Mouse (Mus musculus) stomach, embryonic 16.5 days (tissue): ENCODE data around the gene Ascc1. TPM values are rescaled to one million over a fixed set of nuclear protein-coding genes. Genes with fewer than 3 reads are reported as not detected.
"Not testable (repeated sequence)": the region's sequence is repeated elsewhere in the genome, so short reads cannot be mapped to it uniquely, and the experiment has no call there.

Source experiments
- ATAC-seq: fragments of 200-750 bp; cut with Nextera tagmentation; 2 replicates; pipeline ENCODE4 v1.8.0; 2017; ENCODE audit warnings: moderate number of reproducible peaks, moderate TSS enrichment; ENCODE audit not compliant: insufficient read depth, low FRiP score
- H3K27ac ChIP-seq: fragments of 300-500 bp; sonication (generic); 2 replicates; pipeline ENCODE4 v1.5.1; 2014; ENCODE audit warnings: low read length
- H3K27me3 ChIP-seq: fragments of 300-500 bp; sonication (generic); 2 replicates; pipeline ENCODE4 v1.6.1; 2014; ENCODE audit warnings: low read length, control low read depth, mixed read lengths; ENCODE audit not compliant: control insufficient read depth, insufficient read depth
- H3K36me3 ChIP-seq: fragments of 300-500 bp; sonication (generic); 2 replicates; pipeline ENCODE4 v1.6.1; 2014; ENCODE audit warnings: low read length; ENCODE audit not compliant: control insufficient read depth, insufficient read depth
- H3K4me1 ChIP-seq: fragments of 300-500 bp; sonication (generic); 2 replicates; pipeline ENCODE4 v1.6.1; 2014; ENCODE audit warnings: low read length, control low read depth, mixed read lengths; ENCODE audit not compliant: control insufficient read depth, insufficient read depth
- H3K4me2 ChIP-seq: fragments of 300-500 bp; sonication (generic); 2 replicates; pipeline ENCODE4 v1.6.1; 2014; ENCODE audit warnings: low read depth, low read length, mixed read lengths
- H3K4me3 ChIP-seq: fragments of 300-500 bp; sonication (generic); replicated peaks from 2 replicates; pipeline ENCODE4 v1.5.1; 2014; ENCODE audit warnings: mild to moderate bottlenecking, low read length
- H3K9ac ChIP-seq: fragments of 300-500 bp; sonication (generic); 2 replicates; pipeline ENCODE4 v1.6.1; 2014; ENCODE audit warnings: low read length
- H3K9me3 ChIP-seq: fragments of 300-500 bp; sonication (generic); replicated peaks from 2 replicates; pipeline ENCODE4 v1.6.1; 2016; ENCODE audit warnings: low read length, control low read depth; ENCODE audit not compliant: control insufficient read depth
- whole genome bisulfite sequencing: fragments of 180-500 bp; shearing (Covaris S2); extraction: QIAGEN DNeasy Blood & Tissue Kit; methylation state at CpG from one replicate; pipeline ENCODE4 v1.1.7; 2014; 5-methylcytosine and 5-hydroxymethylcytosine counted together
- polyA plus RNA-seq: library from polyadenylated mRNA; unstranded; fragments of >200 nt; fragmentation: Nextera tagmentation; extraction: Ambion mirVana; gene quantifications from 2 replicates; pipeline ENCODE4 v1.2.1, GENCODE M21; 2015

Ascc1 gene
- polyA plus RNA-seq, 1 experiment from 2014 or later = 45.2 TPM

DNA sequence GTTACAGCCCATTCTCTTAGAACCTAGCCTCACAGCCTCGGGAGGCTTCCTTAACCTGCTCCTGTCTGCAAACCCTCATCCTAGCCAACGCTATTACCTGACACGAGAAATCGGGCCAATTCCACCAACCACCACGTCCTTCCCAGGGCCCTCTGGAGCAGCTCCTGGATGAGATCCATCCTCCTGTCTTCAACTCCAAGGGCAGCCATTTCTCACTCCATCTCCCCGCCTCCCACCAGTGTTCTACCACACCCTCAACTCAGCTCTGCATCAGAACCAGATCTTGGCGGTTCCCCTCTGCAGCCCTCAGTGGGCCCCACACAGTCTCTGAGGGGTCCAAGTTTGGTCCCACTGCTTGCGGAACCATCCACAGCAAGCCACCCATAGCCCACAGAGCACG is 20.8 kb upstream of the Ascc1 start:
- peaks cover 4% of the 10 kb centered on the region; the same call in 1 of the 2 replicates for H3K36me3 ChIP-seq
- no peak overlapping the region for H3K9ac ChIP-seq
- H3K9me3 ChIP-seq = no peaks in the 10 kb centered on the region
- no peak overlapping the region for H3K4me2 ChIP-seq
- H3K27me3 ChIP-seq = no peaks in the 10 kb centered on the region
- peak overlapping the region; percentile 48; the same call in 1 of the 2 replicates for H3K27ac ChIP-seq
- H3K4me3 ChIP-seq = no peak overlapping the region
- H3K4me1 ChIP-seq = peaks cover 20% of the 10 kb centered on the region
- WGBS = 70% methylated on average over 9 of the region's 9 CpGs
- no peak for ATAC-seq

DNA sequence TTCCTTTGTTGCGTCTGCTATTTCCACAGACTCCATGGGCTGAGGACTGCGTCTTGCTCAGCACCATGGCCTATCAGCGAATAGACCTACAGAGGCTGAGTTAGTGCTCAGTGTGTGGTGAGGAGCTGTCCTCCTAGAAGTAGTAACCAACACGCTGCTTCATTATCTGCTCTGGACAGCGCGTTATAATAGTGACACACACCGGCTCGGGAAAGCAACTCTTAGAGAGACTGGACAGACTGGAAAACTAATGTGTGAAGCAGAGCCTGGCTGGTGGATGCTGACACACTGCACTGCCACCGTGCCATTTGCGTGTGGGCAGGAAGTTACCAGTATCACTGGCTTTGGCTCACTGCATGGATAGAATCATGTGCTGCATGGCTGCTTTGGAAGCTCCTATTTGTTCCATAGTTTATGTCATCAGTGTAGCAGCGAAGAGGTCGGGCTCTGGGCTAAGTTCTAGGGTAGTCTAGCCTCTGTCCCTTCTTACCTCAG is 20.2 kb upstream of the Ascc1 start:
- 0 out of 2 replicates have a peak overlapping the region, but pooled peaks have one; percentile 48 for H3K27ac ChIP-seq

DNA sequence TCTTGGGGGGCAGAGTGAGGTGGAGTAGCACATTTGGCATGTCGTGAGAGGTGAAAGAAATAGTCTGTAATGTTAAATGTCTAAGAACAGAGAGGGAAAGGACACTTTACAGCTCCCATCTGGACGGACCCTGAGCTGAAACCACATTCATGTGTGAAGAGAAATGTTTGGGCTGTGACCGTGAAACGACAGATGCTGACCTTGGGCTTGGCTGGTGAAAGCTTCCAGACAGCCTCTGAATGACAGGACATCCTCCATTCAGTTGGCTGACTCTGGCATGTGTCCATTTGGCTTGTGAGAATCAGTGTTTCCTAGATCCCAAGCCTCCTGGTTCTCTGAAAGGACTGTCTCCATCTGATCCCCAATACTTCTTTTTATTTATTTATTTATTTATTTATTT is 14.6 kb upstream of the Ascc1 start:
- no peak overlapping the region for H3K4me3 ChIP-seq
- no peaks in the 10 kb centered on the region for H3K27me3 ChIP-seq
- H3K9me3 ChIP-seq = no peaks in the 10 kb centered on the region
- no peaks in the 10 kb centered on the region for H3K4me1 ChIP-seq
- ATAC-seq = no peak
- no peak overlapping the region for H3K27ac ChIP-seq
- H3K36me3 ChIP-seq = peaks cover 30% of the 10 kb centered on the region
- no peak overlapping the region for H3K9ac ChIP-seq
- 72% methylated on average over 4 of the region's 4 CpGs for WGBS
- no peak overlapping the region for H3K4me2 ChIP-seq

More for the DNA sequence above, 20.2 kb upstream of the Ascc1 start:
- H3K36me3 ChIP-seq = peaks cover 9% of the 10 kb centered on the region; the same call in 1 of the 2 replicates
- ATAC-seq = no peak
- H3K9me3 ChIP-seq = no peaks in the 10 kb centered on the region
- no peaks in the 10 kb centered on the region for H3K27me3 ChIP-seq
- no peak overlapping the region for H3K4me2 ChIP-seq
- H3K9ac ChIP-seq = no peak overlapping the region
- 88% methylated on average over 12 of the region's 12 CpGs for WGBS
- peaks cover 20% of the 10 kb centered on the region for H3K4me1 ChIP-seq
- H3K4me3 ChIP-seq = no peak overlapping the region

DNA sequence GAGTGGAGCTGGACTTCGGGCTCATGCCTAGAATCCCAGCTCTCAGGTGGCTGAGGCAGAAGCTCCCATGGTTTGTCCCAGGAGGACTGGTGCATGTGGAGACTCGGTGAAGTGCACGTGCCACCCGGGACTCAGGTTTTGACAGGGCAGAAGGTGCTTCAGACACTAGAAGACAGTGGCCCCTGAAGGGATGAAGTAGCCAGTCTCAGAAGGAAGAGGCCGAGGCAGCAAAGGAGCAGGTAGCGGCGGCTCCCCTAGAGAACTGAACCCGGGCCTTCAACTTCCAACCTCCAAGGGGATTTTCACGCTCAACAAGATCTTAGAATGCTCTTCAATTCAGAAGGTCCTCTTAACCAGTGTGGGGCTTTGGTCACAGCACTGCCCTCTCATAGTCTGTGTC is 12.2 kb upstream of the Ascc1 start:
- WGBS = 99% methylated on average over 9 of the region's 9 CpGs
- peaks cover 35% of the 10 kb centered on the region for H3K36me3 ChIP-seq

DNA sequence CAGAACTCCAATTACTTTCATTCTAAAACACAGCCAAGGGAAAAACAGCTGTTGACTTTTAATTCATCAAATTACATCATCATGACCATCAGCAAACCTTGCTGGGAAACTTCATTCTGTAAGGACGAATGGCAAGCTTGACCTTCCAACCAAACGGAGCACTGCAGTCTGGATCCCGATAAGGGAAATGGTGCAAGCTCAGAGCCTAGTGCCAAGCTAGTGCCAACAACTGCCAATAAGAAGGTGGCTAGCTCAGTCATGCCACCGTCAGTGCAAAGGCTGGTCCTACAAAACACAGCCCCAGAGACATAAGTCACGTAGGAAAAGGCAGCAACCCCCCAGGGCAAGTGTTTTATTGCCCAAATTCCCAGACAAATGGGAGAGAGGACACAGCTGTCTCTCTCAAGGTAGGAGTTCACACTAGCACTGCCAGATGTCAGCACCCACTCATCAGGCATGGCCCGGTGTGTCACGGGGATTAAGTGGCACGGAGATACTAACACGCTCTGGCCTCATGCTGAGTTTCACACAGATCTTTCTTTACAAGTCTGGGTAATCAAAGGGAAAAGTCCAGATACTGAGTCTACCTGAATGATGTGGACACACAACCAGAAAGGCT is 11.2 kb upstream of the Ascc1 start:
- peaks cover 36% of the 10 kb centered on the region for H3K36me3 ChIP-seq
- WGBS = 73% methylated on average over 9 of the region's 9 CpGs
- no peaks in the 10 kb centered on the region for H3K9me3 ChIP-seq
- no peak overlapping the region for H3K27ac ChIP-seq
- no peak overlapping the region for H3K4me2 ChIP-seq
- no peak for ATAC-seq
- H3K27me3 ChIP-seq = no peaks in the 10 kb centered on the region
- no peak overlapping the region for H3K9ac ChIP-seq
- H3K4me3 ChIP-seq = no peak overlapping the region
- no peaks in the 10 kb centered on the region for H3K4me1 ChIP-seq

More for the DNA sequence above, 12.2 kb upstream of the Ascc1 start:
- Histone ChIP-seq H3K27me3 (no peaks in the 10 kb centered on the region), H3K4me1 (no peaks in the 10 kb centered on the region), H3K27ac (no peak overlapping the region), H3K4me3 (no peak overlapping the region), H3K9me3 (no peaks in the 10 kb centered on the region), H3K9ac (no peak overlapping the region), H3K4me2 (no peak overlapping the region)
- ATAC-seq = no peak

DNA sequence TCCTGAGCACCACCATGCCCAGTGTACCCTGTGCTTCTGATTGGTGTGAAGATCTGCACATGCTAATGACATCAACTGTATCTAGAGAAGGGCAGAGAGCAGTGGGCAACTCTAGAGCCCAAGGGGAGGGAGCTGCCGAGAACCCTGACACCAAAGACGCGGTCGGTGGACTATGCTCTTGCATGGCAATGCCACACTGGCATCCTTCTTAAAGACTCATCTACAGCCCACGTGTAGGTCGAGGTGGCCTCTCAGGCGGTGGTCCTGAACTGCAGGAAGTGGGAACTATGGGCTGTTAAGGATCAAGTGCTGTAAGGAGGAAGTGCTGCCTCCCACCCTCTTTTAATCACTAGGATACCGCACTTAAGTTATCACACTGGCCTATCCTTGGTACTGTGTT is 10.6 kb upstream of the Ascc1 start:
- Histone ChIP-seq H3K4me2 (no peak overlapping the region), H3K9me3 (no peaks in the 10 kb centered on the region), H3K27me3 (no peaks in the 10 kb centered on the region), H3K4me1 (no peaks in the 10 kb centered on the region), H3K27ac (no peak overlapping the region), H3K36me3 (peaks cover 34% of the 10 kb centered on the region), H3K9ac (no peak overlapping the region), H3K4me3 (no peak overlapping the region)
- 82% methylated on average over 8 of the region's 8 CpGs for WGBS
- no peak for ATAC-seq

DNA sequence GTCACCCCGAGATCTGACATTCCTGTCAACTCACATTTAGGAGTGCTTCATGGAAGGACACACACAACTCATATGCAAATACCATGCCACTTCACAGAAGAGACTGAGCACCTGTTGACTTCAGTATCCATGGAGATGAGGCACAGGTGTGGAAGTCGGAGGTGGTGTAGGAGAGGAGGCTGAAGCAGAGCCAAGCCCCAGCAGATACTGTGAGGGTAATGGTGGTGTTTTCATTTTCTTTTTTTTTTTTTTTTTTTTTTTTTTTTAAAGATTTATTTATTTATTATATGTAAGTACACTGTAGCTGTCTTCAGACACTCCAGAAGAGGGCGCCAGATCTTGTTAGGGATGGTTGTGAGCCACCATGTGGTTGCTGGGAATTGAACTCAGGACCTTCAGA is 8.8 kb upstream of the Ascc1 start:
- not testable (repeated sequence) for H3K4me3 ChIP-seq, H3K9me3 ChIP-seq, H3K4me2 ChIP-seq, H3K27me3 ChIP-seq, H3K4me1 ChIP-seq, H3K9ac ChIP-seq, H3K27ac ChIP-seq, ATAC-seq
- WGBS = 86% methylated on average over 2 of the region's 3 CpGs
- H3K36me3 ChIP-seq = peaks cover 19% of the 10 kb centered on the region

DNA sequence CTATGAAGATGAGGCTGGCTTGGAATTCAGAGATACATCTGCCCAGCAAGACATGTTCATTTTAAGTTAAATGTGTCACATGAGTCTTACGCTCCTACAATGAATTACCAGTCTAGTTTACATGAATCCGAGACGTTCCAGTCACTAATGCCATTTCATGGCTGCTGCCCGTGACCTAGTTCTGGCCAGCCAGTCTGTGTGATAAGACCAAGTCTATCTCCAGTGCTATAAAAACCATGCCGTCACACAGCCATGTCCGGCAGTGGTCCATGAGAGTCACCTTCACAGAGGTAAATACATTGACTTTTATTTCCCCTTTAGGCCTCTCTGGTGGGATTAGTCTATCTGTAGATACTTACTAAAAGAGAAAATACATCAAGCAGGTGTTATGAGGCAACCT is 6.7 kb upstream of the Ascc1 start:
- H3K9ac ChIP-seq = no peak overlapping the region
- ATAC-seq = no peak
- H3K9me3 ChIP-seq = no peaks in the 10 kb centered on the region
- H3K27me3 ChIP-seq = no peaks in the 10 kb centered on the region
- 92% methylated on average over 6 of the region's 6 CpGs for WGBS
- H3K27ac ChIP-seq = no peak overlapping the region
- no peak overlapping the region for H3K4me3 ChIP-seq
- H3K4me1 ChIP-seq = no peaks in the 10 kb centered on the region
- no peak overlapping the region for H3K4me2 ChIP-seq
- peaks cover 10% of the 10 kb centered on the region; the same call in 1 of the 2 replicates for H3K36me3 ChIP-seq

DNA sequence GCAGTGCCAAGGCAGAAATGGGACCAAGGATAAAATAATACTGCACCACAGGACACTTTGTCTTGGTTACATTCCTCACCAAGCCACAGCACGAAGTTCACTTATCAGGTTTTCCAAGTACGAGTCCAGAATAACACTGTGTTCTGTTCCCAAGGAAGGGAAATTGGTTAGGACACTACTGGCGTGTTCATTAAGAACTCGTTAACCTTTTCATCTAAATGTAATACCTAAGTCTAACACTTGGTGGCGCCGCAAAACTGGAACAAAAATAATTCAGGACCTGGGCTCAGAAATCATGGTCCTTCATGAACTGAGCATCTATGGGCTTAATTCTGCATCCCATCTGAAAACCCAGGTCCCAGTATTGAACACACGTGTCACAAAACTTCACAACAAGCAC is 5.0 kb upstream of the Ascc1 start:
- no peak for ATAC-seq
- H3K9me3 ChIP-seq = no peaks in the 10 kb centered on the region
- peaks cover 5% of the 10 kb centered on the region; the same call in 1 of the 2 replicates for H3K4me1 ChIP-seq
- no peak overlapping the region for H3K27ac ChIP-seq
- H3K27me3 ChIP-seq = no peaks in the 10 kb centered on the region
- no peak overlapping the region for H3K9ac ChIP-seq
- no peak overlapping the region for H3K4me2 ChIP-seq
- H3K36me3 ChIP-seq = peaks cover 10% of the 10 kb centered on the region; the same call in 1 of the 2 replicates
- WGBS = 19% methylated on average over 7 of the region's 7 CpGs
- H3K4me3 ChIP-seq = no peak overlapping the region
